Mouse (Mus musculus) neural tube, embryonic 10.5 days (tissue): ENCODE data around the gene Pde4c.
A peak's percentile ranks its signal among the peaks of the same experiment; 100 is the strongest.

ENCODE experiments used
- DNase-seq: peaks from one replicate; pipeline ENCODE4 v3.0.0-alpha.2; 2017; ENCODE audit warnings: low spot score; ENCODE audit errors: extremely low spot score

Pde4c gene

DNA sequence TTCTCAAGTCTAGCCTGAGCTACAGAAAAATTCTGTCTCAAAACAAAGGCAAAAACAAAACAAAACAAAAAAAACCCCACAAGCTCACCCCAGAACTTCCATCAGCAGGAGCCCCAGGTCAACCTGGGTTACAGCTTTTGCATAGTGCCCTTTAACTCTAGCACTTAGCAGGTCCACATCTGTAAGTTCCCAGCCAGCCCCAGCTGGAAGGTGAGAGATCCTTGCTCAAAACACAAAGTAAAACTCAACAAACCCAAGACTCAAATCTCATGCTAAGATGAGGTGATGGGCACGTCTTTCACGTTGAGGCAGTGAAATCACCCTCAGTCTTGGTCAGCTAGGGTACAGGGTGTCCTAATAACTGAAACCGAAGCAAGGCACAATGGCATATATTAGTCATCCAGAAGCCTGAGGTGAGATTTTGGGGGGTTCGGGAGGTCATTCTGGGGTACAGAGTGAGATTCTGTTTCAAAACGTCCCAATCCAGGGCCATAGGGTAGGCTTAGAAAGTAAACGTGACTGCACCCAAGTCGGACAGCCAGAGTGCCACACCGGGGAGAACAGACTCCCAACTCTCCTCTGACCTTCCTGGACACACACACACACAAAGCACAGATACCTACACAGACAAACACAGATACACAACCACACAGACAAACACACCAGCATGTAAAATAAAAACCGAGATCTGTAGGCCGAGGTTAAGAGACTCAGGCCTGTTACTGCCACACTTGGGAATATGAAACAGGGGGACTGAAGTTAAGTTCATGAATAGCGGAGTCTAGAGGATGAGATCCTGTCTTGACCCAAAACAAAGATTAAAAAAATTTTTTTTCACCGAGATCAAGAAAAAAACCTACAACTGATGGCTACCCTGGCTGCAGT lies 25.9 kb upstream of the Pde4c start:
- DNase-seq: no peak

DNA sequence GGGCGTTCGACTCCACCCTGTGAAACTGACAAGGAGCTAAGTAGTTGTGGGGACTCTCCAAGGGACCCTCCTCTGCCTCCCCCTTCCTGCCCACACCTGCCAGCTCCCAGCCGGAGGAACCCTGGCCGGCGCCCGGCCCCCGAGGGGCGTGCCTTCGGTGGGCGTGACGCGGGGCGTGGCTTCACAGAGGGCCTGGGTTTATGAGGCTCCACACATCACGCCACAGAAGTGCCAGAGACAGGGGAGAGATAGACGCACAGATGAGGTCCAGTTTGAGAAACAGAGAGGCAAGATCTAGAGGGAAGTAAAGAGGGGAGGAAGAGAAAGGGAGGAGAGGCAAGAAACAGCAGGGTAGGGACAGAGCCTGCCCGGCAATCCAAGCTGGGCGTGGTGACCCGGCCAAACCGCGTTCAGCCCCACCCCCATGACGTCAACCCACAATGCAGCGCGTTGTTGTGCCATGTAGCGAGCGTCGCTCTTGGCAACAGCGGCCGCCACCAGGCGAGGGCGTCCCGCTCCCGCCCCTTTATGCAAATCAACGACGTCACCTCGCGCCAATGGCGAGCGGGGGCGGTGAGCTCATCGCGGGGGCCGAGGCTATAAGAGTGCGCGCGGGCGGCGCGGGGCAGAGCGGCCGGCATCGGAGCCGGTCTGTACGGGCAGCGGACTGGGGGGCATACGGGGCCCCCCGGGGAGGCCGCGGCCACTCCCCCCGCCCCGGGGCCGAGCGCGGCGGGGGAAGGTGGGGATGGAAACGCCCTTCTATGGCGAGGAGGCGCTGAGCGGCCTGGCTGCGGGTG lies 25.0 kb upstream of the Pde4c start, which contains the start of gene Jund:
Jund (plus strand) TSS at position 640 of the 800 bp plus-strand sequence.
- peak; percentile 100 for DNase-seq

DNA sequence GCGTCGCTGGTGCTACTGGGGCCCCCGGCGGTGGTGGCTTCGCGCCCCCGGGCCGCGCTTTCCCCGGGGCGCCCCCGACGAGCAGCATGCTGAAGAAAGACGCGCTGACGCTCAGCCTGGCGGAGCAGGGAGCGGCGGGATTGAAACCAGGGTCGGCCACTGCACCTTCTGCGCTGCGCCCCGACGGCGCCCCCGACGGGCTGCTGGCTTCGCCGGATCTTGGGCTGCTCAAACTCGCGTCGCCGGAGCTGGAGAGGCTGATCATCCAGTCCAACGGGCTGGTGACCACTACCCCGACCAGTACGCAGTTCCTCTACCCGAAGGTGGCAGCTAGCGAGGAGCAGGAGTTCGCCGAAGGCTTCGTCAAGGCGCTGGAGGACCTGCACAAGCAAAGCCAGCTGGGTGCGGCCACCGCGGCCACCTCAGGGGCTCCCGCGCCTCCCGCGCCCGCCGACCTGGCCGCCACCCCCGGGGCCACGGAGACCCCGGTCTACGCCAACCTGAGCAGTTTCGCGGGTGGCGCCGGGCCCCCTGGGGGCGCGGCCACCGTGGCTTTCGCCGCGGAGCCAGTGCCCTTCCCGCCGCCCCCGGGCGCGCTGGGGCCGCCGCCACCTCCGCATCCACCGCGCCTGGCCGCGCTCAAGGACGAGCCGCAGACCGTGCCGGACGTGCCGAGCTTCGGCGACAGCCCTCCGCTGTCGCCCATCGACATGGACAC lies 24.2 kb upstream of the Pde4c start:
- DNase-seq: peak; percentile 80

DNA sequence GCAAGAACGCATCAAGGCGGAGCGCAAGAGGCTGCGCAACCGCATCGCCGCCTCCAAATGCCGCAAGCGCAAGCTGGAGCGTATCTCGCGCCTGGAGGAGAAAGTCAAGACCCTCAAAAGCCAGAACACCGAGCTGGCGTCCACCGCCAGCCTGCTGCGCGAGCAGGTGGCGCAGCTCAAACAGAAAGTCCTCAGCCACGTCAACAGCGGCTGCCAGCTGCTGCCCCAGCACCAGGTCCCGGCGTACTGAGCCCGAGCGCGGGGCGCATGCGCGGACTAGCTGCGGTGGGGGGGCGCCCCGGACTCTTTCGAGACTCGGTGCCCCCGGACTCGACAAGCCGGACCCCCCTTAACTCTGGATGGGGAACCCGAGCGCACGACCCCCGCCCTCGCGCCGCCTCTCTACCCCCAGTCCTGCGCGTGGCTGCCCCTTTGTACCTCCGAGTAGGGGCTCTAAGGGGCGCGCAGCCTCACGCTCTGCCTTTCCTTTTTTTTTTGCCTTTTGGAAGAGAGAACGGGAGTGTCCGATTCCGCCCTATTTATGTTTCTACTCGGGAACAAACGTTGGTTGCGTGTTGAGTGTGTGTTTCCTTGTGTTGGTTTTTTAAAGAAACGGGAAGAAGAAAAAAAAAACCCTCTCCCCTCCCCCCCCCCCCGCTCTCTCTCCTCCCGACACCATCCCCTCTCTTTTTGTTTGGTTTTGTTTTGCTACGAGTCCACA lies 23.5 kb upstream of the Pde4c start:
- peak; percentile 84 for DNase-seq

DNA sequence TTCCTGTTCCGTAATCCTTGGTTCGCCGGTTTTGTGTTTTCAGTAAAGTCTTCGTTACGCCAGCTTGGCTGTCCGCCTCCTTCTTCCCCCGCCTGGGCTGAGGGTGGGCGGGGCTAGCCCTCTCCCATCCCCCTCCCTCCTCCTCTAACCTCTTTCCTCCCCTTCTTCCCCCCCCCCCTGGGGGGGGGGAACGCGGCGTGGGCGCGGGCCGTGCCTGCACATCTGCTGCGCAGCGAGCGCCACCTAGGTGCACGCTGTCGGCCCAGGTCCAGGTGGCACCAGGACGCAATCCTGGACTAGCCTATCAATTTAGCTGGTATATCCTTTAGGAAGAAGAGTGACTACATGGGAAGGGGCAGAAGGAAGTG lies 23.0 kb upstream of the Pde4c start:
- peak; percentile 93 for DNase-seq

DNA sequence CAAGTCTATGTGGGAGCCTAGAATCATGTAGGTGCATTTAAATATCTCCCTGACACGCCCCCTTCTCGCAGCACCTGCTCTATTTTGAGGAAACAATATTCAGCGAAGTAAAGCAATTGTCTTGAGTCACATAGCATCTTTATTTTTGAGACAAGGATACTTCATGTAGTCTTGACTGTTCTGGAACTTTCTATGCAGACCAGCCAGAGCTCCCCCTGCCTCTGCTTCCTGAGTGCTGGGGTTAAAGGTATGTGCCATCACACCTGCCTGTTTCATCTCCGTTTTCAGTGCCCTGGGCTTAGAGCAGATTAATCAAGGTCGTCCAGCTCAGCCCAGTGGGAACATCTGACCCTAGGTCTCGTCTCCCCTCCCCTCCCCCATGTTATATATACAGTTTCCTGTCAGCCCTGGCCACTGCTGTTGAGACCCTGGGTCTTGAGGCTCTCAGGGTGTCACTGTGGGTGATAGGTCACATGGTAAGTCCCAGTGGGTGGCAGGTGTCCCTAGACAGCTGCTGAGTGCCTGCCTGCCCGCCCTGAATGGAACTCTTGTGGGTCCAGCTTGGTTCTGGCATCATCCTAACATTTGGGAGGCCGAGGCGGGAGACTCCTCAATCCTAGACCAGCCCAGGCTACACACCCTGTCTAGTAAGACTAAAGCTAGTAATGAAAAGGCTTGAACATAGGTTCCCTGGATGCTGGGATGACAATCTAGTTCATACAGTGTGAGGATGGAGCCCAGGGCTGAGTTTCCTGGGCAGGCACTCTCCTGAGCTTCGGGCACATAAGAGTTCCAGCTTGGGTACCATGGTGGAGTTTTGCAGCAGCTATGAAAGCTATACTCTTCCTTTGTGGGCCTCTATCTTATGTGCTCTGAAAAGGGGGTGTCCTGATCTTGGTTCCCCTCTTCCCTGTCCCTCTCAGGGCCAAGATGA lies 22.2 kb upstream of the Pde4c start:
- DNase-seq: peak; percentile 34

DNA sequence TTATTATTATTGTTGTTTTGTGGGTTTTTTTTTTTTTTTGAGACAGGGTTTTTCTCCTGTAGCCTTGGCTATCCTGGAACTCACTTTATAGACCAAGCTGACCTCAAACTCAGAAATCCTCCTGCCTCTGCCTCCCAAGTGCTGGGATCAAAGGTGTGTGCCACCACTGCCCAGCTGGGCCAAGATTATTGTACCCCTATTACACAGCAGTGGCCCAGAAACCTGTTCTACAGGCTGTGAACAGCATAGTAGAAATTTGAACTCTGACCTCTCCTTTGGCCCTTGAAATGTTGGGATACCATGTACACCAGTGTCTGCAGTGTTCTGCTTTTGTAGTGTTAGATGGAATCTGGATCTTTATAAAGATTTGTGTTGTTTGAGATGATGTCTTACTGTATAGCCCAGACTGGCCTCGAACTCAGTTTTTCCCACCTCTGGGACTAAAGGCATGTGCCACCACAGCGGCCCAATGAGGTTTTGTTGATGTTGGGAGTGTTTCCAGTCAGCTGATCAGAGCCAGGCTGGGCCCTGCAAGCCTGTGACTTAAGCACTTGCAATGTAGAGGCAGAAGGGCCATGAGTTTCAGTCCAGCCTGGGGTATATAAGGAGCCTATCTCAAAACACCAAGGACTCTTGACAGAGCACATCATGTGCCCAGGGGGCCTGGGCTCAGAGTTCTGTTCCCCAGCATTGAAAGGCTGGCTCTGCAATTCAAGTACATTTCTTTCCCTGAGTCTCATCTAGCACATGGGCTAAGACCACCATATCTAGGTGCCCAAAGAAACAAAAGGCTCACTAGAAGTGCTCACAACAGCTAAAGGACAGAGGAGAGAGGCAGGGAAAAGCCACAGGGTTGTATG lies 21.3 kb upstream of the Pde4c start:
- DNase-seq: no peak

DNA sequence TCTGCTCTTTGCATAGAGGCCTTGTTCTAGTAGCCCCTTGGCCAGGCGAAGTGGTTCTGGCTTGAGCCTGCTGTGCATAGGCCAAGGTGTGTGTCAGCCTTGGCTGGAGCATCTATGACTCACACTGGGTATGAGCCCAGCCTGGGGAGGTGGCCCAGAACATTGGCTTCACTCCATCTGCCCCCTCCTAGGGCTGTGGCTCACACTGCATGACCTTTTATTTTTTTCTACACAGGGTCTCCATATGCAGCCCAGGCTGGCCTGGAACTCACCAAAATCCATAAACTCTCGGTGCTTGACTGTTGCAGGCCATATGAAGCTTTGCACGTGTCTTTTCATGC lies 20.7 kb upstream of the Pde4c start:
- no peak for DNase-seq

DNA sequence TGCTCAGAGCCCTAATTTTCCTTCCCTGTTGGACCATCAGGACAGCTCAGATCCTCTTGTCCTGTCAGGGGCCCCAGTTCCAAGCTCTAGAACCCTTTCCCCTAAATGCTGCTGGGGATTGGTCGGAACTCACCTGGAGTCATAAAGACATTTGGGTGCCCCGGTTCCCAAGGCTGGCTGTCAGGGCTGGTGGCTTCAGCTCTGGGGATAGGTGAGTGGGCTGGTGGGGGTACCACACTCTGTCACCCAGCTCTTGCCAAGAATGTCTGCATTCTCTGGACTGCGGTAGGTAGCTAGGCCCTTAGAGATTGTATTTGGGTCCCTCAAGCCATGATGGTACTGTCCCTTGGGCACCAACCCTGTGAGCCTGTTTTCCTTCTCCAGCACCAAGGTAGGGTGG lies 20.2 kb upstream of the Pde4c start, which contains the start of gene Iqcn:
Iqcn (plus strand) TSS at position 171 of the 400 bp plus-strand sequence.
- no peak for DNase-seq

DNA sequence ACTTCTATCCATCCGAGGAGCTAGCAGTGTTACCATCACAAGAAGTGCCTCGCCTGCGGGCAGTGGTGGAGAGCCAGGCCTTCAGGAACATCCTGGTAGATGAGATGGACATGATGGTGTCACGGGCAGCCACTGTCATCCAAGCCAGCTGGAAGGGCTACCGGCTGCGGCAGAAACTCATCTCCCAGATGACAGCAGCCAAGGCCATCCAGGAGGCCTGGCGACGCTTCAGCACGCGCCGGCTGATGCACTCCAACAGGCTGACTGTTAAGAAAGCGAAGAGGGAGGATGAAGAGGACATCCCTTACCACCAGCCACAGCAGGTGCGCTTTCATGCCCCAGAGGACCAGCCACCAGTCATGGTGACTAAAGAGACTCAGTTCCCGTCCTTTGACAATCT lies 15.2 kb upstream of the Pde4c start:
- DNase-seq: no peak

DNA sequence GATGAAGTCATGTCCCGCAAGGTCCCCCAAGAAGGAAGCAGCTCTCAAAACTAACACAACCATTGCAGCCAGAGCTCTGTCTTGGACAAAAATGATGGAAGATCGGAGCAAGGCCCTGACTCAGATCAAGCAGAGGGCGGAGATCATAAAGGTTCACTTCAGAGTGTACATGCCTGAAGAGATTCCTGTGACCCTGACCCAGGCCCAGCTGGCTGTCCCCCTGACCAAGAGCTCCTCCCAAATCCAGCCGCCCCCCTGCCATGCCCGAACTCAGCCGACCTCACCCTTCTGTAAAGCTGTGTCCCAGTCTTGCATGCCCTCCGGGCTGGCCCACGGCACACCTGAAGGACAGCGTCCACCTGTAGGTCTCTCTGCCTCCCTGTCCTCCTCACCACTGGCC lies 13.7 kb upstream of the Pde4c start:
- no peak for DNase-seq

DNA sequence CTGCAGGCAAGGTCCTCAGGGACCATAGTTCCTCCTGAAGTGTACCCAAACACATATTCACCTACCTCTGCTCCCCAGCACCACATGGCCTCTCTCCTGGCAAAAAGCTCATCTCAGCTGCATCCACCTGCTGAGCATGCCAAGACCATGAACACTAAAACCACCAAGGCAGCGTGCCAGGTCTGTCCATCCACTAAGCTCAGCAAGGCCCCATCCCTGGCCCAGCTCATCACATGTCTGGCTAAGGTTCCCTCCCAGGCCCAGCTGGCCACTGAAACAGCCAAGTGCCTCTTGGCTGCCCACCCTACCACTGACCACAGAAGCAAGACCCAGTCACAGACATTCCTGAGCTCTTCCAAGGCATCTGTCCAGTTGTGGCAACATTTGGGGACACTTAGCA lies 13.2 kb upstream of the Pde4c start:
- DNase-seq: no peak

DNA sequence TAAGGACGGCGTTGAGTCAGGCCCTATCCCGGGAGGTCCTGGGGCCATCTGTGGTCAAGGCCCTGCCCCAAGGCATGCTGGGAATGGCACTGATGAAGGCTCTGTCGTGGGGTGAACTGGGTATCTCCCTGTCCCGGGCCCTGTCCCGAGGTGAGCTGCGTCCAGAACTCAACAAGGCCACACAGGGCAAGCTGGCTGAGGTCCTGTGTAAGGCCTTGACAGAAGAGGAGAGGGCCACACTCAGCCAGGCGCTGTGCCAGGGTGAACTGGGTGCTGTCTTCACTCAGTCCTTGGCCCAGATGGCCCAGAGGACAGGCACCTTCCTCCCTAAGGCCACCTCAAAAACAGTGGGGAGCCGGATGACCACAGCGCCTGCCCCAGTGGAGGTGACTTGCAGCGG lies 12.5 kb upstream of the Pde4c start:
- no peak for DNase-seq

DNA sequence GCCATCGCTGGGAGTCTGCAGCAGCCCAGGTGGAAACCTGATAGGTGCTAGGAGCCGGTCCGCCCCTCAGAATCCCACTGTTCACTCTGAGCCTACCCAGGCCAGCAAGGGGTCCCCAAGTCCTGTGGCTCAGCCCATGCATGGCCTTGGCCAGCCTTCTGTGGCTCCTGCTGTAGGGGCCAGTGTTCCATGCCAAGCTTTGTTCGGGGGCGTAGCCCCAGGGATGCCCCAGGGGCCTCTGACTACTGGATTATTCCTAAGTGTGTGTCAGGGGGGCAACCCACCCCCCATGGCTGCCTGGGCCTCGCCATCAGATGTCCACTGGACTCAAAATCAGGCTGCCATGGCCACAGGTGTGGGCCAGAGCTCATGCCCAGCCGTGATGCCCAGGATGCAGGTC lies 9.5 kb upstream of the Pde4c start:
- no peak for DNase-seq

DNA sequence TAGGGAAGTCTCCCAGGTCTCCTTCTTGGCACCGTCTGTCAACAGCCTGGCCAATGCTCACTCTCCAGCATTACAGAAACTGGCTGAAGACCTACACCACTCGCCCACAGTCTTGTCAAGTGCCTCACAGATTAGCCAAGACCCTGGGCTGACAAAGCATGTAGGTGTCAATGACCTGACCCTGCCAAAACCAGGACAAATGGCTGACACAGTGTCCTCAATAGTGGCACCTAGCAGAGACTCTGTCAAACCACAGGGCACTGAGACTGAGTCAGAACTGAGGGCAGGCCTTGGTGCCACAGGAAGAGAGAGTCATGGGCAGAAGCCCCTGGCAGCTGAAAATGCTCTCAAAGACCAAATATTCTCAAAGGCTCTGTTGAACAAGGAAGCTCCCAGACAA lies 8.4 kb upstream of the Pde4c start:
- no peak for DNase-seq

DNA sequence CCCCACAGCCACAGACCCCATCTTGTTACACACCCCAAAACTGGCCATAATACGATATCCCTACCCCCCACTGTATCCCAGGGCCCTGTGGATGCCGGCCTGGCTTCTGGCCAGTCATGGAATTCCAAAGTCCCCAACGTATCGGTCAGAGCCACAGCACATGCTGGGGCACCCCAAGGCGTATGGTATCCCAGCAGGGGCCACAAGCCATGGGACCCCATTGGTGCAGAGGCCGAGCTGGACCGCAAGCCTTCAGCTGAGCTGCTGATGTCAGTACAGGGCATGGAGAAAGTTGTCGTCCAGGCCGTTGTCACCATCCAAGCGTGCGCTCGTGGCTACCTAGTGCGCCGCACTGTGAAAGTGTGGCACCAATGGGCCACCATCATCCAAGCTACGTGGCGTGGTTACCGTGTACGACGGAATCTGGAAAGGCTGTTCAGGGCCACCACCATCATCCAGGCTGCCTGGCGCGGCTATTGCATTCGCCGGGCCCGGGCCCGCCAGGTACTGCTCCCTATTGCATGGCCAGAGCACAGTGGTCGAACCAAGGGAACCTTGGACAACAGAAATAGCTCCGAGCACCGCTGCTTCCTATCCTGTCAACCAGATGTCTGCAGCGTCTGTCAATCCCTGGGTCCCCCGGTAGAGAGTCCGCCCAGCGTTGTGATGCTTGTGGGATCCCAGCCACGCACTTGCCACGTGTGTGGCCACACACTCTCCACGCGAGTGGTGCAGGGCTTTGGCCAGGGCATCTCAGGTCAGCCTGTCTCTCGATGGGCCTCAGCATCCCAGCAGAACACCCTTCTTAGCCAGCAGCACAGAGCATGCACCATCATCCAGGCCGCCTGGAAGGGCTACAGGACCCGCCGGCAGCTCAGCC lies 6.8 kb upstream of the Pde4c start:
- DNase-seq: no peak

DNA sequence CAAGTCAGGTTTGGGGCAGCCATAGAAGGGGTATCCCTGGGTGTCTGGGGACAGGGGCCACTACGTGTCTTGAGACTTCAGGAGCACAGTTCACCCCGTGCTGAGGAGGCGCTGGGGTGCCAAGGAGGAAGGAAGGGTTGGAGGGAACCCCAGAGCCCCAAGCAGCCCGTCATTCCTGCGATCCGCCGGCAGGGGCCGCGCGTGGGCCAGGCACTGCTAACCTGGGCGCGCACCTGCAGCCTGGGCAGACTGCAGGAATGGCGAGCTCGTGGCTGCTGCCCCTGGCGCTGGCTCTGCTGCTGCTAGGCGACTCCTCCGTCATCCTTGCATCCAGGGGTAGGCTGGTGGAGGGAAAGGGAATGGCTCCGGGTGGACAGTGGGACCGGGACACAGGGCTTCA lies 5.2 kb upstream of the Pde4c start, which contains the start of gene Gm3336:
Gm3336 (plus strand) TSS at position 247 of the 400 bp plus-strand sequence.
- peak; percentile 51 for DNase-seq

DNA sequence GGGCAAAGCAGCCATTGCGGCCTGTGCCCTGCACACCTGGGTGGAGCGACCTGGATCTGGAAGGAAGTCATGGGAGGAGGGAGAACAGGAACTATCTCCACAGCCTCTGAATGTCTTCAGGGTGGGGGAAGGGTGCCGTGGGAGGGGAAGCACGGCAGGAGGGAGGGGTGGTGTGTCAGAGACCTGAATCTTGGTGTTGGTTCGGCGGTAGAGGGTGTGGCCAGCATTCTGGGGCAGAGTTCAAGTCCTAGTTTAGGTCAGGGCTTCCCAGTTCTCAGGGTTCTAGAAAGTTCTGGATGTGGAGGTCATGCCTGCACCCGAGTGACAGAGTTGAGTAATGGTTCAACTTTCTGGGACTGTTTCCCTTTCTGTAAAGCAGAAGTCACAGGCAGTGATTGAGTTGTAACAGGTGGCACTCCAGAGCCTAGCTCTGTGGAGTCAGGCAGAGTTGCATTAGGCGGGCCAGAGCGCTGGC lies 3.7 kb upstream of the Pde4c start:
- DNase-seq: no peak
